Mouse (Mus musculus) cerebellum, adult 2 months (tissue): ENCODE data around the gene Naa50. TPM values are rescaled to one million over a fixed set of nuclear protein-coding genes. Genes with fewer than 3 reads are reported as not detected.

ENCODE experiments used
- DNase-seq, 2 experiments: peaks; one replicate each; pipeline ENCODE4 v3.0.0; 2021
- H3K27ac ChIP-seq: fragments of 200-500 bp; 2 replicates; pipeline ENCODE4 v1.5.1; 2012; ENCODE audit warnings: low read length, control low read depth, inconsistent platforms; ENCODE audit not compliant: insufficient read depth
- H3K27me3 ChIP-seq: fragments of 200-500 bp; 2 replicates; pipeline ENCODE4 v1.6.1; 2012; ENCODE audit warnings: inconsistent platforms, mild to moderate bottlenecking, low read length, moderate library complexity; ENCODE audit not compliant: control insufficient read depth, insufficient read depth
- H3K4me1 ChIP-seq: fragments of 200-500 bp; 2 replicates; pipeline ENCODE4 v1.6.1; 2011; ENCODE audit warnings: low read length; ENCODE audit not compliant: control insufficient read depth, insufficient read depth
- H3K4me3 ChIP-seq: fragments of 200-500 bp; replicated peaks from 2 replicates; pipeline ENCODE3; 2011; ENCODE audit warnings: mild to moderate bottlenecking, low read depth, low read length, control low read depth; ENCODE audit not compliant: insufficient read depth
- CTCF ChIP-seq: fragments of 200-500 bp; IDR thresholded peaks from 2 replicates; pipeline ENCODE4 v1.5.1; 2011; ENCODE audit warnings: low read depth, mild to moderate bottlenecking, control low read depth, low read length, moderate library complexity, borderline replicate concordance; ENCODE audit not compliant: insufficient read depth
- POLR2A ChIP-seq: fragments of 200-500 bp; IDR thresholded peaks from 2 replicates; pipeline ENCODE4 v1.6.1; 2011; ENCODE audit warnings: low read length, control low read depth, borderline replicate concordance; ENCODE audit not compliant: insufficient read depth
- WGBS: fragments of 180-500 bp; shearing (Covaris S2); methylation state at CpG from one replicate; pipeline ENCODE4 v1.1.7; 2018; 5-methylcytosine and 5-hydroxymethylcytosine counted together
- polyA plus RNA-seq: library from polyadenylated mRNA; depleted of rRNA; stranded (reverse); fragments of >200 nt; gene quantifications from 2 replicates; pipeline ENCODE4 v1.2.3, GENCODE M21; 2012

Gene Naa50
- polyA plus RNA-seq, 1 experiment, result 30.0 TPM

DNA sequence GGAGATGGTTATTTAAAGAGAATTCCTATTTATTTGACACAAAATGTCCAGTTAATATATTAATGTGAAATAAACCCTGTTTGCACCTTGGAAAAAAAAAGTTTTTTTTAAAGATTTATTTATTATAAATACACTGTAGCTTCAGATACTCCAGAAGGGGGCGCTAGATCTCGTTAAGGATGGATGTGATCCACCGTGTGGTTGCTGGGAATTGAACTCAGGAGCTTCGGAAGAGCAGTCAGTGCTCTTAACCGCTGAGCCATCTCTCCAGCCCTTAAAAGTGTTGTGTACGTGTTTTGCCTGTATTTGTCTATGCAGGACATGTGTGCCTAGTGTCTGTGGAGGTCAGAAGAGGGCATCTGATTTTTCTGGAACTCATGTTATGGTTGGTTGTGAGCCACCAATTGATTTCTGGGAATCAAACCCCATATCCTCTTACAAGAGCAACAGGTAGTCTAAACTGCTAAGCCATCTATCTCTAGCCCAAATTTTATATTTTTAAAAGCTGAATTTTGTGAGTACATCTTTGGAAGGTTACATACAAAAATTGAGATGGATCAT, 14.9 kb downstream of the Naa50 start:
- H3K4me1 ChIP-seq, result no peaks in the 10 kb centered on the region
- H3K27ac ChIP-seq, result no peak overlapping the region
- DNase-seq, result no peak
- 70% methylated on average over 6 of the region's 6 CpGs for WGBS
- no peaks in the 10 kb centered on the region for H3K27me3 ChIP-seq
- TF ChIP-seq POLR2A (no peak), CTCF (no peak)
- H3K4me3 ChIP-seq, result no peak overlapping the region

DNA sequence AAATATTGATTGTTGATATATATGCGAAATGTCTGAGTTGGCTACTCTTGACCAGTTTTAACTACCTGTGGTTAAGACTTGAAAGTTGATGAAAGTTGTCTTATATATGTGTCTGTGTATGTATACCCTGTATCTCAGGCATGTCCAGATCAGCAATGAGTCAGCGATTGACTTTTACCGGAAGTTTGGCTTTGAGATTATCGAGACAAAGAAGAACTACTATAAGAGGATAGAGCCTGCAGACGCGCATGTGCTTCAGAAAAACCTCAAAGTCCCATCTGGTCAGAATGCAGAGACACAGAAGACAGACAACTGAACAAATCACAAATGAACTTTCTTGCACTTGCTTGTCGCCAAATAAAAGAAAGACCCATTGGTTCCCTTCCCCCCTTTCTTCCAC, 19.7 kb downstream of the Naa50 start:
- no peaks in the 10 kb centered on the region for H3K27me3 ChIP-seq
- H3K4me3 ChIP-seq, result no peak overlapping the region
- no peak for DNase-seq
- H3K4me1 ChIP-seq, result no peaks in the 10 kb centered on the region
- H3K27ac ChIP-seq, result no peak overlapping the region
- TF ChIP-seq POLR2A, result no peak
- no peak for TF ChIP-seq CTCF
- WGBS, result 94% methylated on average over 7 of the region's 7 CpGs

DNA sequence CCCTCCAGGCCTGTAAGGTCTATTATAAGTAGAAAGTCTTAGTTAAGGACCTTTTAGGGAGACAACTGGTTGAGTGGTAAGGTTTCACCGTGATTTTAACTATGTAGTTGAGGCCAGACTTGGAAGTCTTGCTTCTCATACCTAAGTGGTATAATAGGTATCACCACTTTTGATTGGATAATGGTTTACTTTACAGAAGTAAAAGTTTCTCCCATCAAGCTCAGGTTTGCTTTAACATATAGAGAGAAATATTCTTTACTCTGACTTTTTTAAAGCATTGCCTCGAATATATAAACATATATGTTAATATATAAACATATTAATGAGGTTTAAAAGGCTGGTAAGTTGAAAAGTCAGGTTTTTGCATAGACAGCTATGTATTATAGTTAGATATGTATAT, 24.2 kb downstream of the Naa50 start:
- TF ChIP-seq CTCF, result no peak
- no peak overlapping the region for H3K4me3 ChIP-seq
- H3K27me3 ChIP-seq, result no peaks in the 10 kb centered on the region
- WGBS, result 92% methylated on average over 2 of the region's 2 CpGs
- no peaks in the 10 kb centered on the region for H3K4me1 ChIP-seq
- no peak overlapping the region for H3K27ac ChIP-seq
- DNase-seq, result no peak

DNA sequence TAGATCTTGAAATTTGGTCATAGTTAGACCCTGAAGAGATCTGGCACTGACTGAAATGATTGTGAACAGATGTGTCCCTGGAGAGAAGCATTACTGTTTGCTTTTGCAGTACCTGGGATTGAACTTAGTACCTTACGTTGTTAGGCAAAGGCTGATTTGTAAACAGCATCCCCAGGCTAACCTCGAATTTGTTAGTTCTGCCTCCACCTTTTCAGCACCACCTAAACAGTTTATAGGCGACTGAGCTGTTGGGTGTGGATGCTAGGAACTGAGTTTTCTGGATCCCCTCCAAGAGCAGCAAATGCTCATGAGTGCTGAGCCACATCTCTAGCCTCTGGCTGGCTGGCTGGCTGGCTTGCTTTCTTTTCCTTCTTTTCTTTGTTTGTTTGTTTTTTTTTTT, 25.6 kb downstream of the Naa50 start:
- Histone ChIP-seq H3K27ac (no peak overlapping the region), H3K27me3 (no peaks in the 10 kb centered on the region), H3K4me3 (no peak overlapping the region), H3K4me1 (no peaks in the 10 kb centered on the region)
- DNase-seq, result no peak
- TF ChIP-seq POLR2A, result no peak
- TF ChIP-seq CTCF, result no peak
- WGBS, result 59% methylated on average over 3 of the region's 3 CpGs

DNA sequence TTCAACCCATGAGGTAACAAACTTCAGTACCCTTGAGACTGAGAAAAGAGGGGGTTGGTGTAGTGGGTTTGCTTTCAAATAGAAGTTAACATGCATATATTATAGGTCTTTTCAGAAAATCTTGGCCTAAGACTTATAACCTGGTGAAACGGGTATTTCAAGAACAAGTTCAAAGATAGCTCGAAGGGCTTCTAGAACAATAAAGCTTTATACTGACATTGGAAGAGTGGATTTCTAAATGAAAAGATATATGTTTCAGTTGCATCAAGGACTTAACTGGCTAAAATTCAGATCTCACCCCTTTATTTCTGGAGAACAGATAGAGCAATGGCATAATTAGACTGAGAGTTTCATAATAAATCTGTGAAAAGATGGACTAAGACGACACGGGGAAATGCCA, 29.4 kb downstream of the Naa50 start:
- 87% methylated on average over 4 of the region's 4 CpGs for WGBS
- Histone ChIP-seq H3K4me1 (no peaks in the 10 kb centered on the region), H3K27me3 (no peaks in the 10 kb centered on the region), H3K4me3 (no peak overlapping the region), H3K27ac (no peak overlapping the region)
- DNase-seq, result no peak
- TF ChIP-seq CTCF (no peak), POLR2A (no peak)

DNA sequence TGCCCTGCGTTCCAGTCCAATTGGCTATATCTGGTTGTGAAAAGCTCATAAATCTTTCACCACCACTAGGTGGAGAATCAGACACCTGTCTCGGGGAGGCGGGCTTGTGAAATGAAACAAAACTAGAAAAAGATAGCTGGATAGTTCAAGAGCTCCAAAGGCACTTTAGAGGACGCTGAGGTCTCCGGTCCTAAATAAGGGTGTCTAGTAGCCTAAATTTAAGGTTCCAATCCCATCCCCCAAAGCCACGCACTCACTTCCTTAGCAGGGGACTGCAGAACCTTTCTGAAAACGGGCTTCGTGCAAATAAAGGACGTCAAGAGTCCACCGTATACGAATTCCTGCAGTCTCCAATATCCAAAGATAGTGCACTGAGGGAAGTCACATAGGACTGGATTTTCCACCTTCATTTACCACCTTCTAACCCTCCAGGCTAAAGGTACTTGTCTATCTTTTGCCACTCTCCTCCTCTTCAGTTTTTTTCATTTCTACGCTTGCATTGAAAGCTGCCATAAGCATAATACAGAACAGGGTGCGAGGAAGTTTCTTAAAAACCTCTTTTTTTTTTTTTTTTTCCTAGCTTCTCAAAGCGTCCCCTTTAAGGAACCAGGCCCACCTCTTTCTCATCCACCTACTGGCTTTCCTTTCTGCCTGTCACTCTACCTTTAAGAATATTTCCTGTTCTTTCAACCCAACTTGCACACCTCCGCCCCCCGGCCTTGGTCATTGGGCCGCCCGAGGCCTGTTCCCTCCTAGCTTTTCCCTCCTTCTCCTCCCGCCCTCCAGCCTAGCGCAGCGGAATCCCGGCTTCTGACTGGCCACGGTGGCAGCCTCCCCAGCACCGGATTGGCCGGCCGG, 32.9 kb downstream of the Naa50 start:
- Histone ChIP-seq H3K4me3 (peak overlapping the region; percentile 90), H3K4me1 (peaks cover 5% of the 10 kb centered on the region; the same call in 1 of the 2 replicates), H3K27ac (peak overlapping the region; percentile 87), H3K27me3 (no peaks in the 10 kb centered on the region)
- TF ChIP-seq POLR2A (no peak), CTCF (peak; percentile 49; the same call in 1 of the 2 replicates)
- peak; percentile 98 to 100 for DNase-seq
- under 1% methylated on average over 26 of the region's 26 CpGs for WGBS

GRCm38 (mm10) chr16:44173155-44173941, 33.7 kb downstream of the Naa50 start, which contains the start of gene Usf3:
TSS of gene Usf3 (plus strand) at chr16:44173246.
- Histone ChIP-seq H3K4me3 (peak within 1 kb of the TSS; percentile 90), H3K4me1 (peaks cover 5% of the 10 kb centered on the region; the same call in 1 of the 2 replicates), H3K27ac (peak within 1 kb of the TSS; percentile 87), H3K27me3 (no peaks in the 10 kb centered on the region)
- peak; percentile 63 to 69 for DNase-seq
- TF ChIP-seq POLR2A, result no peak
- no peak for TF ChIP-seq CTCF
- WGBS, result under 1% methylated on average over 56 of the region's 77 CpGs
